Mouse (Mus musculus) neural tube, embryonic 14.5 days (tissue): Measurements from ENCODE around the gene Ube2o. TPM values are rescaled to one million over a fixed set of nuclear protein-coding genes. Genes with fewer than 3 reads are reported as not detected.

Experiments used
- ATAC-seq: fragments of 200-750 bp; cut with Nextera tagmentation; 2 replicates; pipeline ENCODE4 v1.8.0; 2017; ENCODE audit warnings: low read depth, mild to moderate bottlenecking, moderate TSS enrichment, moderate library complexity
- H3K27ac ChIP-seq: fragments of 300-500 bp; sonication (generic); 2 replicates; pipeline ENCODE4 v1.5.1; 2014; ENCODE audit warnings: low read depth, mild to moderate bottlenecking, control low read depth, low read length, moderate library complexity, mixed read lengths
- H3K27me3 ChIP-seq: fragments of 300-500 bp; sonication (generic); 2 replicates; pipeline ENCODE4 v1.6.1; 2014; ENCODE audit warnings: low read length; ENCODE audit not compliant: control insufficient read depth, insufficient read depth
- H3K36me3 ChIP-seq: fragments of 300-500 bp; sonication (generic); 2 replicates; pipeline ENCODE4 v1.6.1; 2014; ENCODE audit warnings: low read length, mixed read lengths; ENCODE audit not compliant: control insufficient read depth, insufficient read depth
- H3K4me1 ChIP-seq: fragments of 300-500 bp; sonication (generic); 2 replicates; pipeline ENCODE4 v1.6.1; 2014; ENCODE audit warnings: low read length; ENCODE audit not compliant: control insufficient read depth, insufficient read depth
- H3K4me2 ChIP-seq: fragments of 300-500 bp; sonication (generic); 2 replicates; pipeline ENCODE4 v1.6.1; 2014; ENCODE audit warnings: mild to moderate bottlenecking, low read depth, low read length, control low read depth
- H3K4me3 ChIP-seq: fragments of 300-500 bp; sonication (generic); 2 replicates; pipeline ENCODE4 v1.5.1; 2014; ENCODE audit warnings: low read depth, low read length, control low read depth, mixed read lengths
- H3K9ac ChIP-seq: fragments of 300-500 bp; sonication (generic); replicated peaks from 2 replicates; pipeline ENCODE4 v1.6.1; 2014; ENCODE audit warnings: low read depth, mild to moderate bottlenecking, control low read depth, low read length, mixed read lengths
- H3K9me3 ChIP-seq: fragments of 300-500 bp; sonication (generic); 2 replicates; pipeline ENCODE4 v1.6.1; 2016; ENCODE audit warnings: low read length; ENCODE audit not compliant: control insufficient read depth
- WGBS: fragments of 180-500 bp; shearing (Covaris S2); extraction: QIAGEN DNeasy Blood & Tissue Kit; methylation state at CpG from one replicate; pipeline ENCODE4 v1.1.7; 2014; 5-methylcytosine and 5-hydroxymethylcytosine counted together
- polyA plus RNA-seq: library from polyadenylated mRNA; unstranded; fragments of >200 nt; fragmentation: Nextera tagmentation; extraction: Ambion mirVana; gene quantifications from 2 replicates; pipeline ENCODE4 v1.2.1, GENCODE M21; 2014

Ube2o gene
- polyA plus RNA-seq, 1 experiment from 2014 or later = 30.2 TPM

- Histone ChIP-seq H3K27me3 (no peaks in the 10 kb centered on the region), H3K36me3 (peaks cover 74% of the 10 kb centered on the region), H3K4me1 (no peaks in the 10 kb centered on the region), H3K4me3 (no peak overlapping the region), H3K9ac (no peak overlapping the region), H3K9me3 (no peaks in the 10 kb centered on the region), H3K4me2 (no peak overlapping the region), H3K27ac (no peak overlapping the region; the same call in 1 of the 2 replicates)
- ATAC-seq = peak; percentile 44; the same call in 1 of the 2 replicates
- 88% methylated on average over 4 of the region's 4 CpGs for WGBS
These were observed 38.1 kb downstream of the Ube2o start for GRCm38 (mm10) chr11:116543110-116543509.

- Histone ChIP-seq H3K9me3 (no peaks in the 10 kb centered on the region), H3K4me1 (no peaks in the 10 kb centered on the region), H3K4me3 (no peak overlapping the region), H3K27me3 (no peaks in the 10 kb centered on the region), H3K36me3 (peaks cover 72% of the 10 kb centered on the region), H3K4me2 (no peak overlapping the region), H3K27ac (no peak overlapping the region), H3K9ac (no peak overlapping the region)
- WGBS = 95% methylated on average over 11 of the region's 11 CpGs
- no peak for ATAC-seq
These were observed 40.1 kb downstream of the Ube2o start for GRCm38 (mm10) chr11:116541183-116541582.

- Histone ChIP-seq H3K4me1 (peaks cover 8% of the 10 kb centered on the region; the same call in 1 of the 2 replicates), H3K36me3 (peaks cover 44% of the 10 kb centered on the region)
- ATAC-seq = no peak
These were observed 43.0 kb downstream of the Ube2o start for GRCm38 (mm10) chr11:116538142-116538735.

GRCm38 (mm10) chr11:116537388-116537787 is 43.9 kb downstream of the Ube2o start:
- WGBS = 88% methylated on average over 5 of the region's 5 CpGs
- Histone ChIP-seq H3K4me2 (no peak overlapping the region), H3K4me1 (peaks cover 14% of the 10 kb centered on the region; the same call in 1 of the 2 replicates), H3K36me3 (peaks cover 35% of the 10 kb centered on the region), H3K9ac (no peak overlapping the region), H3K9me3 (no peaks in the 10 kb centered on the region), H3K27me3 (peaks cover 20% of the 10 kb centered on the region), H3K4me3 (no peak overlapping the region), H3K27ac (no peak overlapping the region)
- ATAC-seq = no peak

More at GRCm38 (mm10) chr11:116538142-116538735, 43.0 kb downstream of the Ube2o start:
- 92% methylated on average over 12 of the region's 12 CpGs for WGBS
- Histone ChIP-seq H3K9me3 (no peaks in the 10 kb centered on the region), H3K4me3 (no peak overlapping the region), H3K27me3 (peaks cover 13% of the 10 kb centered on the region; the same call in 1 of the 2 replicates), H3K27ac (no peak overlapping the region), H3K9ac (no peak overlapping the region), H3K4me2 (no peak overlapping the region)

GRCm38 (mm10) chr11:116536685-116537084 is 44.6 kb downstream of the Ube2o start:
- peaks cover 20% of the 10 kb centered on the region for H3K27me3 ChIP-seq
- H3K9me3 ChIP-seq = no peaks in the 10 kb centered on the region
- H3K27ac ChIP-seq = no peak overlapping the region
- no peak overlapping the region for H3K4me2 ChIP-seq
- no peak for ATAC-seq
- no peak overlapping the region for H3K4me3 ChIP-seq
- peaks cover 20% of the 10 kb centered on the region for H3K4me1 ChIP-seq
- H3K9ac ChIP-seq = no peak overlapping the region
- WGBS = 82% methylated on average over 7 of the region's 7 CpGs
- H3K36me3 ChIP-seq = peaks cover 28% of the 10 kb centered on the region

GRCm38 (mm10) chr11:116534154-116534865 is 46.9 kb downstream of the Ube2o start:
- peaks cover 27% of the 10 kb centered on the region for H3K4me1 ChIP-seq
- no peak overlapping the region for H3K27ac ChIP-seq
- H3K4me3 ChIP-seq = peak overlapping the region; percentile 35
- peak; percentile 47; the same call in 1 of the 2 replicates for ATAC-seq
- H3K9ac ChIP-seq = no peak overlapping the region
- H3K4me2 ChIP-seq = peak overlapping the region; percentile 78; the same call in 1 of the 2 replicates
- 24% methylated on average over 20 of the region's 20 CpGs for WGBS
- peaks cover 34% of the 10 kb centered on the region for H3K27me3 ChIP-seq
- no peaks in the 10 kb centered on the region for H3K9me3 ChIP-seq
- H3K36me3 ChIP-seq = peaks cover 7% of the 10 kb centered on the region; the same call in 1 of the 2 replicates

- Histone ChIP-seq H3K9ac (peak overlapping the region; percentile 37; the same call in 1 of the 2 replicates), H3K9me3 (no peaks in the 10 kb centered on the region), H3K27ac (no peak overlapping the region), H3K36me3 (peaks cover 6% of the 10 kb centered on the region; the same call in 1 of the 2 replicates), H3K4me1 (peaks cover 27% of the 10 kb centered on the region), H3K4me2 (peak overlapping the region; percentile 78), H3K4me3 (peak overlapping the region; percentile 35), H3K27me3 (peaks cover 34% of the 10 kb centered on the region)
- 0 out of 2 replicates have a peak, but pooled peaks have one; percentile 12 for ATAC-seq
- WGBS = under 1% methylated on average over 58 of the region's 63 CpGs
These were observed 47.7 kb downstream of the Ube2o start for GRCm38 (mm10) chr11:116533341-116534153.

- H3K4me2 ChIP-seq = peak overlapping the region; percentile 78
- under 1% methylated on average over 50 of the region's 50 CpGs for WGBS
- 0 out of 2 replicates have a peak, but pooled peaks have one; percentile 12 for ATAC-seq
- H3K4me3 ChIP-seq = peak overlapping the region; percentile 35
- no peak overlapping the region for H3K27ac ChIP-seq
- H3K9me3 ChIP-seq = no peaks in the 10 kb centered on the region
- H3K9ac ChIP-seq = peak overlapping the region; percentile 37; the same call in 1 of the 2 replicates
- peaks cover 34% of the 10 kb centered on the region for H3K27me3 ChIP-seq
- 0 out of 2 replicates have a peak, but pooled peaks cover 4% of the 10 kb centered on the region for H3K36me3 ChIP-seq
- peaks cover 27% of the 10 kb centered on the region for H3K4me1 ChIP-seq
These were observed 48.4 kb downstream of the Ube2o start for GRCm38 (mm10) chr11:116532810-116533338.
